Comparison of ENCODE assay signal across 9 mouse cellular contexts in genomic region chr3:139246508-139246907, GRCm38 (mm10). TPM values are rescaled to one million over a fixed set of nuclear protein-coding genes. Genes with fewer than 3 reads are reported as not detected.
A peak's percentile ranks its signal among the peaks of the same experiment; 100 is the strongest.
DNase-seq lines count a peak whose midpoint lies in the region; ATAC-seq and TF ChIP-seq lines count a peak whose summit lies in the region.
"Had no signal": no experiment of that assay in that cellular context is flagged by ENCODE, and none has a peak within 500 bp of the region (broad histone marks: within the 10 kb centered on the region; RNA-seq: fewer than 3 reads in every experiment).

No protein-coding gene starts in this region.

- no peaks in the 10 kb centered on the region for H3K4me1 ChIP-seq in intestine, postnatal 0 days (replicated peaks; ENCODE audit: control insufficient read depth, insufficient read depth, low read length)
- H3K4me1 ChIP-seq in intestine, embryonic 16.5 days (ENCODE audit: control insufficient read depth, insufficient read depth, low read length), result no peaks in the 10 kb centered on the region
- H3K4me1 ChIP-seq in bone marrow macrophage, adult 2 months (ENCODE audit: control insufficient read depth, insufficient read depth, low read length), result no peaks in the 10 kb centered on the region

- DNase-seq in CD4-positive, CD25-positive, alpha-beta regulatory T cell, adult 2 months (ENCODE audit: low read depth, low spot score), result peak; percentile 58
- DNase-seq in gastrocnemius, postnatal 4 days (ENCODE audit: low spot score in 2 of 2), result no peak
- no peak for DNase-seq in urinary bladder, postnatal 25 days (ENCODE audit: low spot score)
- DNase-seq in left cerebral cortex, postnatal 36 days (ENCODE audit: low spot score in 2 of 2), result no peak
- DNase-seq: cerebellum, adult 11-12 months had no signal

- no peaks in the 10 kb centered on the region for H3K9me3 ChIP-seq in intestine, postnatal 0 days (ENCODE audit: control insufficient read depth)
- H3K9me3 ChIP-seq in intestine, embryonic 16.5 days (ENCODE audit: control insufficient read depth, low read length), result no peaks in the 10 kb centered on the region

- peak; percentile 58 for TF ChIP-seq CTCF in intestine, postnatal 0 days (IDR thresholded peaks at IDR 0.05; ENCODE audit: low read depth)
- TF ChIP-seq CTCF in bone marrow macrophage, adult 2 months (IDR thresholded peaks at IDR 0.05; ENCODE audit: low read depth, low read length), result 0 out of 2 replicates have a peak, but pooled peaks have one; percentile 25

- no peak overlapping the region for H3K27ac ChIP-seq in intestine, postnatal 0 days (ENCODE audit: low read depth, low read length)
- no peak overlapping the region for H3K27ac ChIP-seq in intestine, embryonic 16.5 days (ENCODE audit: low read length)
- no peak overlapping the region for H3K27ac ChIP-seq in bone marrow macrophage, adult 2 months (ENCODE audit: insufficient read depth, low read depth, low read length)

- H3K4me3 ChIP-seq in intestine, postnatal 0 days (ENCODE audit: low read depth, low read length), result no peak overlapping the region
- no peak overlapping the region for H3K4me3 ChIP-seq in intestine, embryonic 16.5 days (ENCODE audit: low read length)
- H3K4me3 ChIP-seq in bone marrow macrophage, adult 2 months (ENCODE audit: insufficient read depth, low read length), result no peak overlapping the region

- TF ChIP-seq POLR2A in bone marrow macrophage, adult 2 months (IDR thresholded peaks at IDR 0.05; ENCODE audit: borderline replicate concordance, low read depth, low read length), result no peak

- H3K27me3 ChIP-seq in intestine, postnatal 0 days (replicated peaks; ENCODE audit: control insufficient read depth, insufficient read depth, low read length), result no peaks in the 10 kb centered on the region
- no peaks in the 10 kb centered on the region for H3K27me3 ChIP-seq in intestine, embryonic 16.5 days (replicated peaks; ENCODE audit: control insufficient read depth, insufficient read depth, low read length)

- H3K9ac ChIP-seq in intestine, postnatal 0 days (ENCODE audit: low read depth, low read length), result no peak overlapping the region
- no peak overlapping the region for H3K9ac ChIP-seq in intestine, embryonic 16.5 days (ENCODE audit: low read depth, low read length)

- no peak for ATAC-seq in intestine, postnatal 0 days
- no peak for ATAC-seq in intestine, embryonic 16.5 days
- peak; percentile 85 for ATAC-seq in megakaryocyte progenitor cell, adult 5-6 weeks (replicated peaks; ENCODE audit: poor library complexity)

- 51% methylated on average over 4 of the region's 4 CpGs for WGBS in intestine, postnatal 0 days
- 58% methylated on average over 4 of the region's 4 CpGs for WGBS in intestine, embryonic 16.5 days

- intact Hi-C loops in left cerebral cortex, postnatal 36 days (cut with DNase I), result no loop called here

- no peak overlapping the region for H3K4me2 ChIP-seq in intestine, postnatal 0 days (replicated peaks; ENCODE audit: low read depth)
- H3K4me2 ChIP-seq in intestine, embryonic 16.5 days (ENCODE audit: low read depth, low read length), result no peak overlapping the region

- H3K36me3 ChIP-seq in intestine, postnatal 0 days (ENCODE audit: control insufficient read depth, insufficient read depth), result no peaks in the 10 kb centered on the region
- H3K36me3 ChIP-seq in intestine, embryonic 16.5 days (ENCODE audit: control insufficient read depth, insufficient read depth, low read length), result no peaks in the 10 kb centered on the region

RNA-seq across cellular contexts. Expression of gene Stpg2, which starts 41.0 kb away (rescaled TPM):
- not detected in 2 replicates for polyA plus RNA-seq in intestine, postnatal 0 days (2015; fragmentation: Nextera tagmentation; extraction: Ambion mirVana)
- polyA plus RNA-seq in intestine, embryonic 16.5 days (2015; fragmentation: Nextera tagmentation; extraction: Ambion mirVana), result not detected in 2 replicates
- 0.28 TPM in 1 of 2 replicates, not detected in the other for polyA plus RNA-seq in bone marrow macrophage, adult 2 months (2012; ENCODE audit: insufficient read depth, insufficient read length, missing spikeins)
- not detected in 2 replicates for total RNA-seq in megakaryocyte progenitor cell, adult 5-6 weeks (2015)
- total RNA-seq in megakaryocyte progenitor cell, adult 5-6 weeks (2017), result not detected in 2 replicates
- total RNA-seq in gastrocnemius, postnatal 4 days (2021), result not detected
- under 1 TPM in 1 of 2 experiments, not detected in 1; 0.25 TPM for total RNA-seq in left cerebral cortex, postnatal 36 days (2021)
